Mouse (Mus musculus) granulocyte monocyte progenitor cell, adult 5-6 weeks (primary cell): ENCODE results near the gene Ubl3. TPM values are rescaled to one million over a fixed set of nuclear protein-coding genes. Genes with fewer than 3 reads are reported as not detected.

Source experiments
- ATAC-seq: replicated peaks from 2 replicates; pipeline ENCODE4 v1.8.0; 2016; ENCODE audit warnings: mild to moderate bottlenecking, moderate TSS enrichment, inconsistent platforms; ENCODE audit not compliant: poor library complexity, severe bottlenecking
- total RNA-seq, 2 experiments: library from RNA; stranded (forward) in 1 of 2; stranded (reverse) in 1 of 2; fragments of 200-712, 200-1000 nt in 1 of 2; fragments of >200 nt in 1 of 2; fragmentation: Nextera tagmentation in 1 of 2; gene quantifications; 2 replicates each; pipeline ENCODE4 v1.2.3; 2014 to 2017

The Ubl3 gene
- total RNA-seq, 2 experiments from 2014 or later: 25.4 to 46.5 TPM

GRCm38 (mm10) chr5:148490391-148490790 is 62.2 kb downstream of the Ubl3 start:
- no peak for ATAC-seq

DNA sequence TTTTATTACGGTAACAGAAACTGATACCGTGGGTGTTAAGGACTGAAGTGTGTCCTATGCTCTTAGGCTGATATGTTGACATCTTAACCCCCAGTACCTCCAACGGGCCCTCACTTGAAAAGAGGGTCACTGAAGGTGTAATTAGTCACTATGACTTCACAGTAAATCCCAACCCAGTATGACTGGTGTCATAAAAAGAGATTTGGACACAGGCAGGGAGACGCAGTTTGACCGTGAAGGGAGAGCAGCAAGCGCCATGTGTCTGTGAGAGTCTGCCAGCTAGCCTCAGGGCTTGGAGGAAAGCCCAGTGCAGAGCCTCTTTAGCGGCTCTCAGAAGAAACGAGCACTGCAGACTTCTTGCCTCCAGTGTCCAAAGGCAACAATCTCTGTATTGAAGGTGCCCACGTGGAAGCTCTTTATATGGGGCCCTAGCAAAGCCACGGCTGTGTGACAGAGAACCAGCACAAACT is 62.8 kb downstream of the Ubl3 start:
- ATAC-seq: peak; percentile 16

DNA sequence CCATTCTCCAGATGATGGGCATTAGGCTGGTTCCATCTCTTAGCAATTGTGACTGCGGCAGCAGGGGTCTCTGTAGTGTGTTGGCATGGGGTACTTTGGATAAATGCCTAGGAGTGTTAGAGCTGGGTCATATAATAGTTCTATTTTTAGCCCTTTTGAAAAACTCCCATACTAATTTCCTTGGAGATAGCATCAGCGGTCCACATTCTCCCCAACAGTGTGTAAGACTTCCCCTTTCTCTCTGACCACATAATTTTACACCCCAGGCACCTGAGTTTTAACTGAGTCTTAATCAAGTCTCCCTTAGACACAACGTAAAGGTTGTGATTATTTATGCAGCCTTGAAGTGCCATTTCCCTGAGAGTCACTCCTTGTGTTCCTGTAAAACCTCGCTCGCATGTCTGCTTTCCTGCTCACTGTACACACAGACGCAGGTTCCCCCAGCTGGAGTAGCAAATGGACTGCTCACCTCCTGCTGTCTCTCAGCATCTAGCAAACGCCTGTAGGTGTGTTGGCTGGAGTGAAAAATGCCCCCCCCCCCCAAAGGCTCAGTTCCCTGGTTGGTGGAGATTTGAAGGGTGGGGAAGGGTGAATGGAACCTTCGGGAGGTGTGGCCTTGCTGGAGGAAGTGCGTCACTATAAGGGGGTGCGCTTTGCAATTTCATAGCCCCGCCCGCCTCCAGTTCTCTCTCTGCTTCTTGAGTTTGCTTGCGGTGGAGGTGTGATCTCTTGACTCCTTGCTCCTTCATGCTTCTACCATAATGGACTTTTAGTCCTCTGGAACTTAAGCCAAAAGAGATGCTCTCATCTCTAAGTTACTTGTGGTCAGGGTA is 63.5 kb downstream of the Ubl3 start:
- peak; percentile 69 for ATAC-seq

GRCm38 (mm10) chr5:148486202-148486601 is 66.4 kb downstream of the Ubl3 start:
- peak; percentile 73 for ATAC-seq

DNA sequence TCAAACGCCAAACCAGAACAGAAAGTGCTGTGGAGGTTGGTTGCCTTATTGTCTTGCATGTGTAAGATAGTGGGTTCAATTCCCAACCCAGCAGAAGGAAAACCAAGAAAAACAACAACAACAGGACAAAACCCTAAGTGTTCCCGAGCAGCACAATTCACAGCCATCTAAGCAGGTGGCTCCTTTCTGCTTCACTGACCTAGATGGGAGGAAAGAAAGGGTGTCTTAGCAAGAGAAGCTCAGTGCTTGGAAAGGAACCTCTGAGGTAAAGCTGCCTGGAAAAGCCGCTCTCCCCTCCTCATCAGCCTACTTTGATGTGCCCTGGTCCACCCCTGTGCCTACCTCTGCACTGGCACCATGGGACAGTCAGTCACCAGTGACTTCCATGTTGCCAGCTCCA is 70.8 kb downstream of the Ubl3 start:
- ATAC-seq: no peak

GRCm38 (mm10) chr5:148474346-148474745 is 78.2 kb downstream of the Ubl3 start:
- ATAC-seq: no peak

DNA sequence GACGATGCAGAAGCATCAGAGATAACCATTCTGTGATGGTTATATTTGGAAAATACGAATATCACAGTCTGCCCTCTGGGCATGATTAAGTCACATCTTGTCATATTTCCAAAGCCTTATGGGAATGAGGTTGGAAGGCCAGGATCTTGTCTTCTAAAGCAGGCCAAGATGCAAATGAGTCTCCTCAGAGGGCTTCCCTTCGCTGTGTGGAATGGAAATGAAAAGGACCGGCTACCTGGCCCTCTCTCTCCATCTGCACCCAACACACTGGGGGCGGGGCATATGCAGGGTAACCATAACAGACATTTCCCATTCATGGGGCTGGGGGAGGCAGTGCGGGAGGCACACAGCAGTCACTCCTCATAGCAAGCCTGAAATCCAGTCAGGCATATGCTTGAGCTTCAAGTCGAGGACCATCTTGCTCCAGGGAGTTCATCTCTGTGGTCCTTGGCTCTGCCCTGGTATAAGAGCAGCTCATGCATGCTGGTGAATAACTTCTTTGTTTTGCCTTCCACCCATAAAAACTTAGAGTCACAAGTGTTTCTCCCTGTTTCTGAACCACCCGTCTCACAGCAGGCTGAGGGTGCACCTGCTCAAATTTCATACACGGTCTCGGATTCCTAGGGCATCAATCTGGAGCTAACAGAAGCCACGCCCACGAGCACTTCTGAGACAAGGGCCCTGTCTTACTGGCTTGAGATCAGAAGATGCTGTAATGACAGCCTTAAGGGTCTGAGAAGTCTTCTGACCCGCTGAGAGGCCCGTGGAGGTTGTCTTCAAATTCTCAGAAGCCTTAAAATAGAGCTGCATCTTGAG is 83.8 kb downstream of the Ubl3 start:
- no peak for ATAC-seq

DNA sequence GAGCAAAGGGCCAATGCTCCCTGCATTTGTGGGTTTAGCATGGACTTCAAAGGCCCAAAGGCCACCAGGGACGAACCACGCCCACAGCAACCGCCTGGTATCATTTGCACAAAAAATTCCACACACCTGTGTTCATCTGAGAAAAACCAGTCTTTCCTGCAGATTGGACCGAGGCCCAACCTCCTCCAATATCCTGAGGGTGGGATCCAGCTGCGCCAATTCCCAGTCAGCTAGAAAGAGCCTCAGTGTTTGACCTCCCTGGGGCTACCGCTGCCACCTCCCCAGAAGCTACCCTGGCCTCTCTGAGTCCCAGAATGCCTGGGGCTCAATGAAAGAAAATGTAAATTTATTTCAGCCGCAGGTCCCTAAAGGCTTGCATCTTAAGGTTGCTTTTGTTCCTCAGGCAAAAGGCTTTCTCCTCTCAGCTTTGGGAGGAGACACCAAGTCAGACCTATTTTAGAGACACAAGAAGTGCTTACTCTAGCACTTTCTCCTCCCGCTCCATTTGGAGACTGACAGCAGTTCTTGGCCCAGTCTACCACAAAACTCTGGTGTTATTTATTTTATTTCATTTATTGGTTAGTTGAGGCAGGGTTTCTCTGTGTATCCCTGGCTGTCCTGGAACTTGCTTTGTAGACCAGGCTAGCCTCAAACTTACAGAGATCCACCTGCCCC is 85.5 kb downstream of the Ubl3 start:
- ATAC-seq: no peak

GRCm38 (mm10) chr5:148466116-148466515 is 86.5 kb downstream of the Ubl3 start:
- no peak for ATAC-seq

GRCm38 (mm10) chr5:148465091-148465490 is 87.5 kb downstream of the Ubl3 start:
- no peak for ATAC-seq

DNA sequence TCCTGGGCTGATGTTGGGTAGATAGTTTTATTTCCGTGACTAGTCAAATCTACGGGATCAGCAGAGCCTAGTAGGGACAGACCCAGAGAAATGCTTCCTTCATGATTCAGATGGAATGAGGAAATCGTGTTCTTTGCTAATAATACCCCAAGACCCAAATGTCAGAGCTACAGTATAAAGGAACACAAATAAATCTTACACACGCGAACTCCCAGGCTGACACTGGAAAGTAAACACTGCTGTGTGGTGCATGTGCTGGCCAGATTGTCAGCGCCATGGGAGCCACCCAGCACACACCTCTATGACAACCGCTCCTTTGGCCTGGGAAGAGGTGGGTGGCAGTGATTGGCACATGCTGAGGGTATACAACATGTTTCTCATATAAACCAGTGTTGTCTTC is 88.1 kb downstream of the Ubl3 start:
- ATAC-seq: no peak

DNA sequence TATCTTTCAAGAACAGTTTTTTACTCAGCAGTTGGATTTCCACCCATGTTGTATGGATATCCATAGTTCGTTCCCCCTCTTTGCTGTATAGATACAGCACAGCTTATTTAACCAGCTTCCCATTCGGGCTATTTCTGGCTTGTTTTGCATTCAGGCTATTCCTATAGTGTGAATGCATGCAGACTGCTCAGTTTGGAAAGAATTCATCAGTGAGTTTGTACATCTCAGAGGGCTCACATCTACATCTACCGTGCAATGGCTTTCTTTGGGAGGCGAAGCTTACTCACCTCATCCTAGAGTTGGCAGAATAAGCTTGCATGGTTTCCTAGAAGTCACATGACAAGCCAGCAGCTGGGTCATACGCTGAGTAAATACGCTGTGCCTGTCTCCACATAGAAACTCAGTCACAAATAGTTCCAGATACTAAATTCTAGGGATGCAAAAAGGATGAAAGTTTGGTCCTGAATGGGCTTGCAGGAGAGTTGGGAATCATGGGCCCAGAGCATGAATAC is 88.8 kb downstream of the Ubl3 start:
- ATAC-seq: no peak

Other genes starting within 250 kb of the Ubl3 start
- 25.1 and 39.0 TPM in 2 replicates for gene Slc7a1, start 152.9 kb downstream of the Ubl3 start, total RNA-seq (2014; fragmentation: Nextera tagmentation)
- 20.8 and 23.1 TPM in 2 replicates for gene Slc7a1, start 152.9 kb downstream of the Ubl3 start, total RNA-seq (2017)